Mouse (Mus musculus): ENCODE measurements around the gene Dab2ip. TPM values are rescaled to one million over a fixed set of nuclear protein-coding genes. Genes with fewer than 3 reads are reported as not detected.

Gene Dab2ip
- polyA plus RNA-seq, 1 experiment from 2014 or later, result 5.1 TPM

- H3K4me1 ChIP-seq (ENCODE audit: control insufficient read depth, low read depth, low read length), result peaks cover 7% of the 10 kb centered on the region
- H3K36me3 ChIP-seq (ENCODE audit: control insufficient read depth, insufficient read depth), result no peaks in the 10 kb centered on the region
- H3K4me2 ChIP-seq (ENCODE audit: low read depth, low read length), result no peak overlapping the region
- no peaks in the 10 kb centered on the region for H3K9me3 ChIP-seq (replicated peaks; ENCODE audit: control insufficient read depth, low read length)
- no peaks in the 10 kb centered on the region for H3K27me3 ChIP-seq (ENCODE audit: control insufficient read depth, insufficient read depth, low read depth, low read length)
- no peak overlapping the region for H3K27ac ChIP-seq (ENCODE audit: low read length)
- ATAC-seq (ENCODE audit: low read depth), result no peak
- H3K9ac ChIP-seq (ENCODE audit: low read depth, low read length), result no peak overlapping the region
- WGBS (ENCODE audit: insufficient replicate concordance), result 49% methylated on average over 11 of the region's 11 CpGs
- H3K4me3 ChIP-seq (ENCODE audit: low read depth, low read length), result no peak overlapping the region
Measured at GRCm38 (mm10) chr2:35627298-35627898, 69.3 kb downstream of the Dab2ip start.

DNA sequence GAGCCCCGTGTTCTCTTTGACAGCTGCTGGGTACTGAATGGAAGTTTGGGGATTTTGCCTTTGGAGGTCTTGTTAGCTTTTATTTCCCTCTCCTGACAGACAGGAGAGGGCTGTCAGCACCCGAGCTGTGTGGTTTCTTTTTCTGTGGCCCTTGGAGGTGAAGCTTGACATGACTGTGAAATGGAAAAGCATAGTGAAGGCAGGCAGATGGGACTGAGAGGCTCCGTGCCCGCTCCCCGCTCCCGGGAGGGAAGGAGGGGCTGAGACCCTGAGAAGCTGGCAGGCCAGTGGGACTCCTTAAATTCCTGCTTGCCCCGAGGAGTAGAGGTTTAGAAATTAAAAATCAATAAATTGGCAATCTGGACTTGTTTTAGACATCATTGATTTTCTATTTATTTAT, 70.0 kb downstream of the Dab2ip start:
- H3K27ac ChIP-seq (ENCODE audit: low read length), result no peak overlapping the region
- H3K9me3 ChIP-seq (replicated peaks; ENCODE audit: control insufficient read depth, low read length), result no peaks in the 10 kb centered on the region
- no peak for ATAC-seq (ENCODE audit: low read depth)
- no peaks in the 10 kb centered on the region for H3K27me3 ChIP-seq (ENCODE audit: control insufficient read depth, insufficient read depth, low read depth, low read length)
- no peak overlapping the region for H3K4me2 ChIP-seq (ENCODE audit: low read depth, low read length)
- no peak overlapping the region for H3K4me3 ChIP-seq (ENCODE audit: low read depth, low read length)
- H3K36me3 ChIP-seq (ENCODE audit: control insufficient read depth, insufficient read depth), result no peaks in the 10 kb centered on the region
- H3K9ac ChIP-seq (ENCODE audit: low read depth, low read length), result no peak overlapping the region
- peaks cover 7% of the 10 kb centered on the region for H3K4me1 ChIP-seq (ENCODE audit: control insufficient read depth, low read depth, low read length)
- WGBS (ENCODE audit: insufficient replicate concordance), result 57% methylated on average over 7 of the region's 7 CpGs

DNA sequence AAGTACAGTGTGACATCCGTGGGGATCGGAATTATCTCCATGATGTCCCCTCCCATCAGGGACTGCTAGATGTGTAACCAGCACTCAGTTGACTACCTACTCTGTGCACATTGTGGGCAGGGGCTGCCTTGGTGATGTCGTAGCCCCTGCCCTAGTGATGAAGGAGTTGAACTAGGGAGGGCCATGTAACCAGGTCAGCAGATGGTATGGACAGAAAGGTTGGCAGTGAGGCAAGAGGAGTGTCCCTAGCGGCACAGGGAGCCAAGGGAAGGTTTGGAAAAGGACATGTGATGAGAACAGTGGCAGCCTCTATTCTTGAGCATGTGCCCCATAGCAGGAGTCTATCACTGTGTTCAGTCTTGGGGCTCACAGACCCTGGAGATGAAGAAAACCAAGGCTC, 70.6 kb downstream of the Dab2ip start:
- ATAC-seq (ENCODE audit: low read depth), result no peak
- H3K9me3 ChIP-seq (replicated peaks; ENCODE audit: control insufficient read depth, low read length), result no peaks in the 10 kb centered on the region
- H3K36me3 ChIP-seq (ENCODE audit: control insufficient read depth, insufficient read depth), result no peaks in the 10 kb centered on the region
- WGBS (ENCODE audit: insufficient replicate concordance), result 65% methylated on average over 4 of the region's 4 CpGs
- H3K4me2 ChIP-seq (ENCODE audit: low read depth, low read length), result no peak overlapping the region
- peaks cover 1% of the 10 kb centered on the region for H3K4me1 ChIP-seq (ENCODE audit: control insufficient read depth, low read depth, low read length)
- no peak overlapping the region for H3K4me3 ChIP-seq (ENCODE audit: low read depth, low read length)
- H3K27me3 ChIP-seq (ENCODE audit: control insufficient read depth, insufficient read depth, low read depth, low read length), result no peaks in the 10 kb centered on the region
- H3K9ac ChIP-seq (ENCODE audit: low read depth, low read length), result no peak overlapping the region
- H3K27ac ChIP-seq (ENCODE audit: low read length), result no peak overlapping the region

DNA sequence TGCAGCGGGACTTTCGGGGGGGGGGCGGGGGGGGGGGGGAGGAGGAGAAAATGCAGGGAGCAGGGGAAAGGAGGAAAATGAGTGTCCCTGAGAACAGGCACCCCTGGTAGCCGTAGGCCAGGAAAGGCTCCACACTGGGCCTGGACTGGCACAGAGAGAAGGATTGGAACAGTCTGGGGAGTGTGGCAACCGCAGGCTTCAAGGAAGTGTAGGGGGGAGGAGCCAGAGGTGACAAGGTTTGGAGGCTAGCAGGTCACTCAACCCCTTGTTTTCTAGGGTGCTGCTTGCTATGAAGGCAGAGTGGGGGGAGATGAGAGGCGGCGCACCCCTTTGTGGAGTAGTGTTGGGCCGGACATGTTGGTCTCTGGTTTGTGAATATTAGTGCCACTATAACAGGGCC, 71.1 kb downstream of the Dab2ip start:
- Histone ChIP-seq H3K36me3 (ENCODE audit: control insufficient read depth, insufficient read depth) (no peaks in the 10 kb centered on the region), H3K4me3 (ENCODE audit: low read depth, low read length) (no peak overlapping the region), H3K9me3 (replicated peaks; ENCODE audit: control insufficient read depth, low read length) (no peaks in the 10 kb centered on the region), H3K9ac (ENCODE audit: low read depth, low read length) (no peak overlapping the region), H3K4me2 (ENCODE audit: low read depth, low read length) (no peak overlapping the region), H3K4me1 (ENCODE audit: control insufficient read depth, low read depth, low read length) (no peaks in the 10 kb centered on the region; the same call in 1 of the 2 replicates), H3K27me3 (ENCODE audit: control insufficient read depth, insufficient read depth, low read depth, low read length) (no peaks in the 10 kb centered on the region), H3K27ac (ENCODE audit: low read length) (no peak overlapping the region)
- 68% methylated on average over 7 of the region's 8 CpGs for WGBS (ENCODE audit: insufficient replicate concordance)
- no peak for ATAC-seq (ENCODE audit: low read depth)

DNA sequence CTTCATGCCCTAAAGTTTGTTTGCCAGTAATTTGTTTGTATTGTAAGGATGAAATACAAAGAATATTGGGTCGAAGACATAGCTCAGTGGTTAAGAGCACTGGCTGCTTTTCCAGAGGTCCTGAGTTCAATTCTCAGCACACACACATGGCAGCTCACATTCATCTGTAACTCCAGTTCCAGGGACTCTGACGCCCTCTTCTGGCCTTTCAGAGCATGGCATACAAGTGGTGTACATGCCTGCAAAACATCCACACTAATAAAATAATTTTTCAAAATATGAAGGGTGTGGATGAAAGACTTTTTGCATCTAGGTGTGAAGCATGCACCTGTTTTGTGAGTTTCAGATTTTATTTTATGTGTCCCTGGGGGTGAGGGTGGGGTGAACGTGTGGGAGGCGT, 75.3 kb downstream of the Dab2ip start:
- H3K27ac ChIP-seq (ENCODE audit: low read length), result no peak overlapping the region
- H3K36me3 ChIP-seq (ENCODE audit: control insufficient read depth, insufficient read depth), result no peaks in the 10 kb centered on the region
- H3K4me2 ChIP-seq (ENCODE audit: low read depth, low read length), result no peak overlapping the region
- no peak overlapping the region for H3K4me3 ChIP-seq (ENCODE audit: low read depth, low read length)
- WGBS (ENCODE audit: insufficient replicate concordance), result 73% methylated on average over 4 of the region's 4 CpGs
- no peak for ATAC-seq (ENCODE audit: low read depth)
- H3K9ac ChIP-seq (ENCODE audit: low read depth, low read length), result no peak overlapping the region
- no peaks in the 10 kb centered on the region for H3K9me3 ChIP-seq (replicated peaks; ENCODE audit: control insufficient read depth, low read length)
- H3K4me1 ChIP-seq (ENCODE audit: control insufficient read depth, low read depth, low read length), result no peaks in the 10 kb centered on the region; the same call in 1 of the 2 replicates
- H3K27me3 ChIP-seq (ENCODE audit: control insufficient read depth, insufficient read depth, low read depth, low read length), result no peaks in the 10 kb centered on the region

- H3K9me3 ChIP-seq (replicated peaks; ENCODE audit: control insufficient read depth, low read length), result no peaks in the 10 kb centered on the region
- H3K36me3 ChIP-seq (ENCODE audit: control insufficient read depth, insufficient read depth), result no peaks in the 10 kb centered on the region
- H3K4me3 ChIP-seq (ENCODE audit: low read depth, low read length), result no peak overlapping the region
- no peaks in the 10 kb centered on the region; the same call in 1 of the 2 replicates for H3K4me1 ChIP-seq (ENCODE audit: control insufficient read depth, low read depth, low read length)
- no peak overlapping the region for H3K4me2 ChIP-seq (ENCODE audit: low read depth, low read length)
- ATAC-seq (ENCODE audit: low read depth), result no peak
- H3K9ac ChIP-seq (ENCODE audit: low read depth, low read length), result no peak overlapping the region
- WGBS (ENCODE audit: insufficient replicate concordance), result 71% methylated on average over 4 of the region's 4 CpGs
- no peak overlapping the region for H3K27ac ChIP-seq (ENCODE audit: low read length)
- H3K27me3 ChIP-seq (ENCODE audit: control insufficient read depth, insufficient read depth, low read depth, low read length), result no peaks in the 10 kb centered on the region
Measured at GRCm38 (mm10) chr2:35634963-35635362, 76.9 kb downstream of the Dab2ip start.

DNA sequence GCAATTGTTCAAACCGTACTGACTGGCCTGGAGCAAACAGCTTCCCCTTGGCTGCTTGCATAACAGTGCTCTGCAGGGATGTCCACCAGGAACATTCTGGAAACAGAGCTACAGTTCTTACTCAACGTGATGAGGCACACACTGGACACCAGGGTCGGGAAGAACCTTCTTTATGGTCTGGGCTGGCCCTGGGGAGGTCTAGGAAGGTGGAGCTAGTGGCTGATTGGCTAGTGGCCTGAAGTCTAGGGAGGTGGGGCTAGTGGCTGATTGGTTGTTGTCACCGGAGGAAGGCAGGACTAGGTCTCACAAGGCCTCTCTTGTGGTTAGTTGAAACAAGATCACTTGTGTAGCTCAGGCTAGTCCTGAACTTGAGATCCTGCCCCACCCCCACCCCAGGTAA, 77.5 kb downstream of the Dab2ip start:
- 44% methylated on average over 4 of the region's 4 CpGs for WGBS (ENCODE audit: insufficient replicate concordance)
- Histone ChIP-seq H3K27ac (ENCODE audit: low read length) (no peak overlapping the region), H3K4me2 (ENCODE audit: low read depth, low read length) (no peak overlapping the region), H3K9ac (ENCODE audit: low read depth, low read length) (no peak overlapping the region), H3K36me3 (ENCODE audit: control insufficient read depth, insufficient read depth) (no peaks in the 10 kb centered on the region), H3K4me1 (ENCODE audit: control insufficient read depth, low read depth, low read length) (no peaks in the 10 kb centered on the region; the same call in 1 of the 2 replicates), H3K4me3 (ENCODE audit: low read depth, low read length) (no peak overlapping the region), H3K27me3 (ENCODE audit: control insufficient read depth, insufficient read depth, low read depth, low read length) (no peaks in the 10 kb centered on the region), H3K9me3 (replicated peaks; ENCODE audit: control insufficient read depth, low read length) (no peaks in the 10 kb centered on the region)
- ATAC-seq (ENCODE audit: low read depth), result no peak

DNA sequence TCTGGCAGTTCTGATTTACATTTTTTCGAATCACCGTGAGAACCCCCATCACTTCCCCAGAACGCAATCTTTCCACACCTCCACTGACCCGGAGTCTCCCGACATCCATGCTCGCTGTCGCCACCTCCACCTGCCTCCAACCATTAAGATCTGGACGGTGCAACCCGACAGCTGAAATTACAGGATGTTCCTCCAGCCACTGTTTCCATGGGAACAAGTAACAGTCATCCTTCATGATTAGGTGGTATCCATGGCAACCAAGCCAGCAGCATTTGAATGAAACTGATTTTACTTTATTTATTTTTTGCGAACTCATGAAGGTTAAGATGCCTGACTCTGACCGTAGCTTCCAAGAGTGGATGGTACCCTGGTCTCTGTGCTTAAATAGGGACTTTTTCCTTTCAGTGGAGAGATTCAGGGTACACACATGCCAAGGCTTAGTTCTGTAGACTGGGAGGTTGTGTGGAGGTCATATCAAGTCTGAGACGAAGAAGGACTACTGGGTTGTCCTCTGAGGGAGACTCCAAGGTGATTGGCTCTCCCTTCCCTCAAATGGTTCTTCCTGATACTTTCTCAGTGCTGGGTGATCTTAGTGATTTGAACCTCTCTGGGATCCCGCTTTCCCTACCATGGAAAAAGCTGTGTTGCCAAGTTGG, 79.9 kb downstream of the Dab2ip start:
- Histone ChIP-seq H3K27me3 (ENCODE audit: control insufficient read depth, insufficient read depth, low read depth, low read length) (no peaks in the 10 kb centered on the region), H3K4me2 (ENCODE audit: low read depth, low read length) (no peak overlapping the region), H3K4me3 (ENCODE audit: low read depth, low read length) (no peak overlapping the region), H3K9ac (ENCODE audit: low read depth, low read length) (no peak overlapping the region), H3K4me1 (ENCODE audit: control insufficient read depth, low read depth, low read length) (no peaks in the 10 kb centered on the region; the same call in 1 of the 2 replicates), H3K9me3 (replicated peaks; ENCODE audit: control insufficient read depth, low read length) (no peaks in the 10 kb centered on the region), H3K27ac (ENCODE audit: low read length) (no peak overlapping the region), H3K36me3 (ENCODE audit: control insufficient read depth, insufficient read depth) (no peaks in the 10 kb centered on the region)
- ATAC-seq (ENCODE audit: low read depth), result no peak
- WGBS (ENCODE audit: insufficient replicate concordance), result 70% methylated on average over 13 of the region's 13 CpGs

GRCm38 (mm10) chr2:35639799-35640198, 81.7 kb downstream of the Dab2ip start:
- H3K27ac ChIP-seq (ENCODE audit: low read length), result no peak overlapping the region
- no peaks in the 10 kb centered on the region for H3K36me3 ChIP-seq (ENCODE audit: control insufficient read depth, insufficient read depth)
- no peak overlapping the region for H3K9ac ChIP-seq (ENCODE audit: low read depth, low read length)
- WGBS (ENCODE audit: insufficient replicate concordance), result 62% methylated on average over 2 of the region's 2 CpGs
- H3K4me3 ChIP-seq (ENCODE audit: low read depth, low read length), result no peak overlapping the region
- no peak for ATAC-seq (ENCODE audit: low read depth)
- no peaks in the 10 kb centered on the region for H3K9me3 ChIP-seq (replicated peaks; ENCODE audit: control insufficient read depth, low read length)
- no peak overlapping the region for H3K4me2 ChIP-seq (ENCODE audit: low read depth, low read length)
- no peaks in the 10 kb centered on the region for H3K27me3 ChIP-seq (ENCODE audit: control insufficient read depth, insufficient read depth, low read depth, low read length)
- no peaks in the 10 kb centered on the region for H3K4me1 ChIP-seq (ENCODE audit: control insufficient read depth, low read depth, low read length)

Data from liver, embryonic 16.5 days (tissue).